Comparison of ENCODE assay signal across 27 mouse cellular contexts in genomic region chr14:122943475-122943853, GRCm38 (mm10). TPM values are rescaled to one million over a fixed set of nuclear protein-coding genes. Genes with fewer than 3 reads are reported as not detected.
DNase-seq lines count a peak whose midpoint lies in the region; ATAC-seq lines count a peak whose summit lies in the region.
"Had no signal": no experiment of that assay in that cellular context is flagged by ENCODE, and none has a peak within 500 bp of the region (broad histone marks: within the 10 kb centered on the region; RNA-seq: fewer than 3 reads in every experiment).

No protein-coding gene starts in this region.

- no peaks in the 10 kb centered on the region for H3K9me3 ChIP-seq in hindbrain, embryonic 11.5 days (ENCODE audit: control insufficient read depth, low read length)
- no peaks in the 10 kb centered on the region for H3K9me3 ChIP-seq in hindbrain, embryonic 16.5 days (ENCODE audit: control insufficient read depth, low read length)
- H3K9me3 ChIP-seq in kidney, embryonic 16.5 days (ENCODE audit: low read length) = no peaks in the 10 kb centered on the region
- H3K9me3 ChIP-seq in forebrain, embryonic 12.5 days = no peaks in the 10 kb centered on the region
- H3K9me3 ChIP-seq in forebrain, embryonic 16.5 days (ENCODE audit: control insufficient read depth, low read length) = no peaks in the 10 kb centered on the region
- no peaks in the 10 kb centered on the region for H3K9me3 ChIP-seq in liver, embryonic 11.5 days (ENCODE audit: control insufficient read depth, low read length)
- H3K9me3 ChIP-seq: G1E; heart, embryonic 10.5 days; heart, embryonic 15.5 days; lung, embryonic 15.5 days; neural tube, embryonic 12.5 days had no signal

- H3K36me3 ChIP-seq in hindbrain, embryonic 11.5 days (ENCODE audit: control insufficient read depth, insufficient read depth, low read length) = no peaks in the 10 kb centered on the region
- peaks cover 9% of the 10 kb centered on the region for H3K36me3 ChIP-seq in hindbrain, embryonic 16.5 days (ENCODE audit: control insufficient read depth, insufficient read depth, low read length)
- H3K36me3 ChIP-seq in kidney, embryonic 16.5 days (ENCODE audit: insufficient read depth, low read length) = peaks cover 37% of the 10 kb centered on the region
- H3K36me3 ChIP-seq in forebrain, embryonic 12.5 days (replicated peaks) = peaks cover 38% of the 10 kb centered on the region
- peaks cover 5% of the 10 kb centered on the region; the same call in 1 of the 2 replicates for H3K36me3 ChIP-seq in forebrain, embryonic 16.5 days (ENCODE audit: control insufficient read depth, insufficient read depth)
- H3K36me3 ChIP-seq in liver, embryonic 11.5 days (ENCODE audit: control insufficient read depth, insufficient read depth, low read length) = no peaks in the 10 kb centered on the region
- H3K36me3 ChIP-seq: lung, embryonic 15.5 days had no signal

- ATAC-seq in hindbrain, embryonic 11.5 days (ENCODE audit: low FRiP score) = peak; percentile 49
- ATAC-seq in hindbrain, embryonic 16.5 days = no peak
- ATAC-seq in kidney, embryonic 16.5 days (ENCODE audit: low FRiP score, low TSS enrichment) = peak; percentile 25; the same call in 1 of the 2 replicates
- peak; percentile 57 for ATAC-seq in forebrain, embryonic 12.5 days (ENCODE audit: low FRiP score)
- peak; percentile 51 for ATAC-seq in forebrain, embryonic 16.5 days
- ATAC-seq in liver, embryonic 11.5 days (replicated peaks; ENCODE audit: low FRiP score) = no peak
- ATAC-seq: inflammation-experienced regulatory T-cells, adult 6 months; Patski had no signal

- 97% methylated on average over 3 of the region's 3 CpGs for WGBS in hindbrain, embryonic 11.5 days
- WGBS in hindbrain, embryonic 16.5 days = 83% methylated on average over 3 of the region's 3 CpGs
- 38% methylated on average over 3 of the region's 3 CpGs for WGBS in kidney, embryonic 16.5 days
- whole genome bisulfite sequencing in forebrain, embryonic 12.5 days = 29% methylated on average over 3 of the region's 3 CpGs
- WGBS in forebrain, embryonic 16.5 days = 22% methylated on average over 3 of the region's 3 CpGs
- 96% methylated on average over 3 of the region's 3 CpGs for WGBS in liver, embryonic 11.5 days

- no peaks in the 10 kb centered on the region for H3K4me1 ChIP-seq in hindbrain, embryonic 11.5 days (replicated peaks; ENCODE audit: control insufficient read depth, insufficient read depth, low read length)
- no peaks in the 10 kb centered on the region for H3K4me1 ChIP-seq in hindbrain, embryonic 16.5 days (ENCODE audit: control insufficient read depth, insufficient read depth, low read depth, low read length)
- 0 out of 2 replicates have a peak, but pooled peaks cover 9% of the 10 kb centered on the region for H3K4me1 ChIP-seq in kidney, embryonic 16.5 days (ENCODE audit: insufficient read depth, low read length)
- H3K4me1 ChIP-seq in forebrain, embryonic 12.5 days = peaks cover 15% of the 10 kb centered on the region
- peaks cover 10% of the 10 kb centered on the region for H3K4me1 ChIP-seq in forebrain, embryonic 16.5 days (replicated peaks; ENCODE audit: control insufficient read depth, insufficient read depth, low read length)
- no peaks in the 10 kb centered on the region for H3K4me1 ChIP-seq in liver, embryonic 11.5 days (replicated peaks; ENCODE audit: control insufficient read depth, insufficient read depth, low read length)
- H3K4me1 ChIP-seq: heart, embryonic 10.5 days; heart, embryonic 15.5 days; lung, embryonic 15.5 days had no signal

- H3K27ac ChIP-seq in hindbrain, embryonic 11.5 days (ENCODE audit: low read depth, low read length) = no peak overlapping the region
- no peak overlapping the region for H3K27ac ChIP-seq in hindbrain, embryonic 16.5 days (ENCODE audit: low read depth, low read length)
- H3K27ac ChIP-seq in kidney, embryonic 16.5 days (ENCODE audit: low read length) = no peak overlapping the region
- H3K27ac ChIP-seq in forebrain, embryonic 12.5 days = peak overlapping the region; percentile 68; the same call in 1 of the 2 replicates
- no peak overlapping the region for H3K27ac ChIP-seq in forebrain, embryonic 16.5 days (ENCODE audit: low read length)
- no peak overlapping the region for H3K27ac ChIP-seq in liver, embryonic 11.5 days (ENCODE audit: low read depth, low read length)
- H3K27ac ChIP-seq: heart, embryonic 10.5 days; heart, embryonic 15.5 days; hindbrain, embryonic 13.5 days; lung, embryonic 15.5 days; neural tube, embryonic 12.5 days; stomach, postnatal 0 days had no signal

- H3K9ac ChIP-seq in hindbrain, embryonic 11.5 days (ENCODE audit: low read depth, low read length) = no peak overlapping the region
- no peak overlapping the region for H3K9ac ChIP-seq in hindbrain, embryonic 16.5 days (ENCODE audit: low read depth, low read length)
- H3K9ac ChIP-seq in kidney, embryonic 16.5 days (replicated peaks; ENCODE audit: low read length) = no peak overlapping the region
- no peak overlapping the region for H3K9ac ChIP-seq in forebrain, embryonic 12.5 days
- no peak overlapping the region for H3K9ac ChIP-seq in forebrain, embryonic 16.5 days (replicated peaks; ENCODE audit: low read depth, low read length)
- H3K9ac ChIP-seq in liver, embryonic 11.5 days (ENCODE audit: low read depth, low read length) = no peak overlapping the region
- H3K9ac ChIP-seq: heart, embryonic 15.5 days; hindbrain, embryonic 13.5 days; lung, embryonic 15.5 days; neural tube, embryonic 12.5 days had no signal

- no peak overlapping the region for H3K4me2 ChIP-seq in hindbrain, embryonic 11.5 days (replicated peaks; ENCODE audit: low read depth, low read length)
- no peak overlapping the region for H3K4me2 ChIP-seq in hindbrain, embryonic 16.5 days (ENCODE audit: low read length)
- no peak overlapping the region for H3K4me2 ChIP-seq in kidney, embryonic 16.5 days (replicated peaks; ENCODE audit: low read depth, low read length)
- H3K4me2 ChIP-seq in forebrain, embryonic 12.5 days = no peak overlapping the region
- H3K4me2 ChIP-seq in forebrain, embryonic 16.5 days (ENCODE audit: low read length) = no peak overlapping the region
- H3K4me2 ChIP-seq in liver, embryonic 11.5 days = no peak overlapping the region
- H3K4me2 ChIP-seq: heart, embryonic 15.5 days; hindbrain, embryonic 13.5 days; lung, embryonic 15.5 days; neural tube, embryonic 12.5 days had no signal

- DNase-seq in hindbrain, embryonic 11.5 days (ENCODE audit: low spot score) = no peak
- no peak for DNase-seq in kidney, adult 9 months
- no peak for DNase-seq in liver, embryonic 11.5 days (ENCODE audit: low spot score)
- DNase-seq in adrenal gland, postnatal 14 days = no peak
- DNase-seq: adrenal gland, postnatal 36 days; cerebellum, adult 2 months; cerebellum, postnatal 14 days; gastrocnemius, postnatal 14 days; heart, adult 11 months; left cerebral cortex, postnatal 4 days; right cerebral cortex, postnatal 4 days; thymus, adult 2 months; thymus, postnatal 36 days had no signal

- no peaks in the 10 kb centered on the region for H3K27me3 ChIP-seq in hindbrain, embryonic 11.5 days (ENCODE audit: control insufficient read depth, insufficient read depth, low read length)
- H3K27me3 ChIP-seq in hindbrain, embryonic 16.5 days (replicated peaks; ENCODE audit: control insufficient read depth, insufficient read depth, low read length) = no peaks in the 10 kb centered on the region
- peaks cover 5% of the 10 kb centered on the region; the same call in 1 of the 2 replicates for H3K27me3 ChIP-seq in kidney, embryonic 16.5 days (ENCODE audit: insufficient read depth, low read length)
- H3K27me3 ChIP-seq in forebrain, embryonic 12.5 days = peaks cover 10% of the 10 kb centered on the region; the same call in 1 of the 2 replicates
- H3K27me3 ChIP-seq in forebrain, embryonic 16.5 days (replicated peaks; ENCODE audit: control insufficient read depth, insufficient read depth, low read length) = no peaks in the 10 kb centered on the region
- H3K27me3 ChIP-seq in liver, embryonic 11.5 days (replicated peaks; ENCODE audit: control insufficient read depth, insufficient read depth, low read length) = no peaks in the 10 kb centered on the region
- H3K27me3 ChIP-seq: heart, embryonic 15.5 days; hindbrain, embryonic 13.5 days; lung, embryonic 15.5 days; neural tube, embryonic 12.5 days; Patski had no signal

- H3K4me3 ChIP-seq in hindbrain, embryonic 11.5 days (ENCODE audit: low read depth, low read length) = no peak overlapping the region
- no peak overlapping the region for H3K4me3 ChIP-seq in hindbrain, embryonic 16.5 days (ENCODE audit: low read length)
- no peak overlapping the region for H3K4me3 ChIP-seq in kidney, embryonic 16.5 days (ENCODE audit: low read length)
- H3K4me3 ChIP-seq in forebrain, embryonic 12.5 days (replicated peaks) = no peak overlapping the region
- no peak overlapping the region for H3K4me3 ChIP-seq in forebrain, embryonic 16.5 days (replicated peaks; ENCODE audit: low read length)
- no peak overlapping the region for H3K4me3 ChIP-seq in liver, embryonic 11.5 days (ENCODE audit: low read depth, low read length)
- H3K4me3 ChIP-seq: erythroblast, embryonic 14.5 days; heart, embryonic 10.5 days; heart, embryonic 15.5 days; hindbrain, embryonic 13.5 days; lung, embryonic 15.5 days; neural tube, embryonic 12.5 days had no signal

RNA-seq across cellular contexts. Expression of gene Ggact, which starts 29.9 kb away (rescaled TPM):
- 5.1 and 5.6 TPM in 2 replicates for polyA plus RNA-seq in hindbrain, embryonic 11.5 days (2014; fragmentation: Nextera tagmentation; extraction: Ambion mirVana)
- polyA plus RNA-seq in hindbrain, embryonic 16.5 days (2015; fragmentation: Nextera tagmentation; extraction: Ambion mirVana) = 13.6 and 14.7 TPM in 2 replicates
- 19.2 and 20.5 TPM in 2 replicates for polyA plus RNA-seq in kidney, embryonic 16.5 days (2015; fragmentation: Nextera tagmentation; extraction: Ambion mirVana)
- polyA plus RNA-seq in forebrain, embryonic 12.5 days (2016; fragmentation: Nextera tagmentation; extraction: Ambion mirVana) = 4.6 and 6.3 TPM in 2 replicates
- polyA plus RNA-seq in forebrain, embryonic 16.5 days (2015; fragmentation: Nextera tagmentation; extraction: Ambion mirVana) = 6.2 and 6.5 TPM in 2 replicates
- 16.9 and 18.8 TPM in 2 replicates for polyA plus RNA-seq in liver, embryonic 11.5 days (2014; fragmentation: Nextera tagmentation; extraction: Ambion mirVana)
- 29.2 and 40.9 TPM in 2 replicates for total RNA-seq in adrenal gland, postnatal 14 days (2021)

RNA-seq across cellular contexts. Expression of gene Tmtc4, which starts 40.4 kb away (rescaled TPM):
- polyA plus RNA-seq in hindbrain, embryonic 11.5 days (2014; fragmentation: Nextera tagmentation; extraction: Ambion mirVana) = 40.0 and 43.5 TPM in 2 replicates
- 47.1 and 50.3 TPM in 2 replicates for polyA plus RNA-seq in hindbrain, embryonic 16.5 days (2015; fragmentation: Nextera tagmentation; extraction: Ambion mirVana)
- 36.6 and 37.4 TPM in 2 replicates for polyA plus RNA-seq in kidney, embryonic 16.5 days (2015; fragmentation: Nextera tagmentation; extraction: Ambion mirVana)
- polyA plus RNA-seq in forebrain, embryonic 12.5 days (2016; fragmentation: Nextera tagmentation; extraction: Ambion mirVana) = 37.3 and 39.3 TPM in 2 replicates
- polyA plus RNA-seq in forebrain, embryonic 16.5 days (2015; fragmentation: Nextera tagmentation; extraction: Ambion mirVana) = 40.3 and 42.1 TPM in 2 replicates
- 8.3 and 9.8 TPM in 2 replicates for polyA plus RNA-seq in liver, embryonic 11.5 days (2014; fragmentation: Nextera tagmentation; extraction: Ambion mirVana)
- 18.0 and 23.0 TPM in 2 replicates for total RNA-seq in adrenal gland, postnatal 14 days (2021)
- polyA plus RNA-seq: erythroblast, embryonic 14.5 days had no signal

Comparison
In these comparisons a context has a peak if more than half of its experiments do, and no peak if none do; other contexts are left out.
1. ATAC-seq: peak in hindbrain, embryonic 11.5 days (single experiment), kidney, embryonic 16.5 days (single experiment), forebrain, embryonic 12.5 days (single experiment) and forebrain, embryonic 16.5 days (single experiment); none in hindbrain, embryonic 16.5 days (single experiment) and liver, embryonic 11.5 days (single experiment).